Mouse (Mus musculus): Measurements from ENCODE around the gene Pip4p1. TPM values are rescaled to one million over a fixed set of nuclear protein-coding genes. Genes with fewer than 3 reads are reported as not detected.
A peak's percentile ranks its signal among the peaks of the same experiment; 100 is the strongest.
"Not testable (repeated sequence)": the region's sequence is repeated elsewhere in the genome, so short reads cannot be mapped to it uniquely, and the experiment has no call there.

The Pip4p1 gene
- polyA plus RNA-seq (2015; fragmentation: Nextera tagmentation; extraction: Ambion mirVana): 65.5 and 67.5 TPM in 2 replicates

DNA sequence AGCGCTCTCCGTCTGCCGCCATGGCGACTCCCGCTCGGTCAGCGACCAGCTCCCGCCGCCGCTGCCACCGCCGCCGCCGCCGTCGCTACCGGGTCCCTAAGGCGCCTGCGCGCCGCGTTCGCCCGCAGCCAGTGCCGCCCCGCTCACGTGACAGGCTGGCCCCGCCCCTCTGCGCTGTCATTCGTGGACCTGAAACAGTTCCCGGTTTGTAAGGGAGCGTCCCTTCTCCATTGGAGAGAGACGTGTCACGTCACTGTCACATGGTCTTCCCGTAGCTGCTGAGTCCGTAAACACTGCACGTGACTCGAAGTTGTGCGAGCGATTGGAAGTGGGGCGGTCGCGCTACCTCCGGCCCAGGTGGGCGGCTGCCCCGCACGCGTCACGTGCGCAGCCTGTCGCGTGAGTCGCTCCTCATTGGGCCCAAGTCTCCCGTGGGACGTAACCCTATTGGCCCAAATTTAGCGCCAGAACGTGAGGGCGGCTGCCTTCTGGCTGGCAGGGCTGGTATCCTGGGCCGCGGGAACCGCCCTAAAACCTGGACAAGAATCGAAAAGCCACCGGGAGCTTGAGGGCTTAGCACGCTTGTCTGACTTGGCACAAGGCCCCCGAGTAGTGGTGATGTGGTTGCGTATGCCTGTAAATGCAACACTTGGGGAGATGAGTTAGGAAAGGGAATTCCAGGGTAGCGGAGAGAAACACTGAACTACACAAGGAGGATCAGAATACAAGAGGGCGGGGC lies at the start of gene Pip4p1, which contains the start of gene Pnp:
Gene Pip4p1 (minus strand): TSS at position 103 of the 739 bp plus-strand sequence.
Gene Pnp (plus strand): TSS at position 329 of the 739 bp plus-strand sequence.
- WGBS: under 1% methylated on average over 64 of the region's 68 CpGs
- Histone ChIP-seq H3K36me3 (peaks cover 23% of the 10 kb centered on the region), H3K9ac (peak within 1 kb of the TSS; percentile 85), H3K27ac (peak within 1 kb of the TSS; percentile 91), H3K4me2 (replicated peaks) (peak within 1 kb of the TSS; percentile 76), H3K9me3 (no peaks in the 10 kb centered on the region), H3K4me1 (replicated peaks) (peaks cover 16% of the 10 kb centered on the region; the same call in 1 of the 2 replicates), H3K27me3 (replicated peaks) (no peaks in the 10 kb centered on the region), H3K4me3 (replicated peaks) (peak within 1 kb of the TSS; percentile 85)
- peak; percentile 99 for ATAC-seq

DNA sequence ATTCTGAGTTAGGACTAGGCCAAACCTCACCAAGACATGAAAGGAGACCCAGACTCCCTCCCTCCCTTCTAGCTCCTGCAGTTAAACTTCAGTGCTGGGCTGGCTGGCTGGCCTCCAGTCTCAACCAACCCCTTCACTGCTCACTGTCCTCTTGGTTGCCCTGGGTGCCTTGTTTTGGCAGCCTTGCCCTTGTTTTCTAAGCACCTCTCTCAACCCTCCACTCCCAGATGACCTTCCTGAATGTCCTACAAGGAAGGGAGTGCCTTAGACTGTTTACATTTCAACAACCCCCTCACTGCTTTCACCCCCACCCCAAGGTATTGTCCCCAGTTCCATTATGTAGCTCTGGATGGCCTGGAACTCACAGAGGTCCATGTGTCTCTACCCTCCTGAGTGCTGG lies 49.0 kb upstream of the Pip4p1 start:
- Histone ChIP-seq H3K4me1 (replicated peaks) (no peaks in the 10 kb centered on the region), H3K9ac (no peak overlapping the region), H3K4me3 (replicated peaks) (no peak overlapping the region), H3K9me3 (no peaks in the 10 kb centered on the region), H3K36me3 (no peaks in the 10 kb centered on the region), H3K4me2 (replicated peaks) (no peak overlapping the region), H3K27me3 (replicated peaks) (no peaks in the 10 kb centered on the region), H3K27ac (no peak overlapping the region)
- ATAC-seq: no peak

DNA sequence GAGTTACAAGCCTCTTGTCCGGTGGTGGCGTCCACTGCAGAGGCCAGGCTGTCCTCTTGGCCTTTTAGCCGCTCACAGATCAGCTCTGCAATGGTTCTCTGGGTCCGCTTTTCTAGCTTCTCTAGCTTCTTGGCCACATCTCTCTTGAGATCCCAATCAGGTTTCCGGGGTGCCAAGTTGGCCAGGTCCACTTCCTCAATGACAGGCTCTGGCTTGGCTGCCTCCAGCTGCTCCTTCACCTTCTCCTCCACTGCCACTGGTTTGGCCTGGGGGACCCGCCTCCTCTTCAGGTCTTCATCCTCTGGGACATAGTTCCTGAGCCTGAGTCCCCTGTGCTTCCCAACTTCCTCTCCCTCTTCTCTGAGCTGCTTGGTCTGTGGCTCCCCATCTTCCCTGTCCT lies 47.8 kb upstream of the Pip4p1 start:
- not testable (repeated sequence) for H3K4me2 ChIP-seq (replicated peaks); H3K4me1 ChIP-seq (replicated peaks); H3K36me3 ChIP-seq; H3K4me3 ChIP-seq (replicated peaks); H3K27ac ChIP-seq; H3K27me3 ChIP-seq (replicated peaks); H3K9ac ChIP-seq; H3K9me3 ChIP-seq; ATAC-seq
- WGBS: 94% methylated on average over 6 of the region's 6 CpGs

DNA sequence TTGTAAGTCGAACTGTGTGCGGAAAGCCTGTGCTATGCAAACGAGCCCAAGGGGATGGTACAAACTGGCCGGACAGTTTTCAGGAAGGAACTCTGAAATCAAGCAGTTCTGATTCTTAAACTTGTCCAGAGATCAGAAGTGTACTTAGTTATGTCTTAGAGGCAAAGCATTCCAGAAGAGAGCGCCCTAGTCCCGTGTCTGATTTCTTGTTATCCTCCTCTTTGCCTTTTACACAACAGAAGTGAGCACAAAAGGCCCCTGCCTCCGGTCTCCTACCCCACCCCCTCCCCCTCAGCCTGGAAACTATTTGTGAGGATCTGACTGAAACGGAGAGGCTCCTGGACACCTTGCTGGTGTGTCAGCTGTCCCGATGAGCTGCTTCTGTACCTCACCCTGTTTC lies 46.0 kb upstream of the Pip4p1 start:
- no peak overlapping the region for H3K27ac ChIP-seq
- no peaks in the 10 kb centered on the region for H3K36me3 ChIP-seq
- no peak overlapping the region for H3K4me3 ChIP-seq (replicated peaks)
- no peaks in the 10 kb centered on the region for H3K27me3 ChIP-seq (replicated peaks)
- H3K4me2 ChIP-seq (replicated peaks): no peak overlapping the region
- H3K9me3 ChIP-seq: no peaks in the 10 kb centered on the region
- H3K4me1 ChIP-seq (replicated peaks): no peaks in the 10 kb centered on the region
- H3K9ac ChIP-seq: no peak overlapping the region
- ATAC-seq: no peak
- WGBS: 32% methylated on average over 9 of the region's 9 CpGs

DNA sequence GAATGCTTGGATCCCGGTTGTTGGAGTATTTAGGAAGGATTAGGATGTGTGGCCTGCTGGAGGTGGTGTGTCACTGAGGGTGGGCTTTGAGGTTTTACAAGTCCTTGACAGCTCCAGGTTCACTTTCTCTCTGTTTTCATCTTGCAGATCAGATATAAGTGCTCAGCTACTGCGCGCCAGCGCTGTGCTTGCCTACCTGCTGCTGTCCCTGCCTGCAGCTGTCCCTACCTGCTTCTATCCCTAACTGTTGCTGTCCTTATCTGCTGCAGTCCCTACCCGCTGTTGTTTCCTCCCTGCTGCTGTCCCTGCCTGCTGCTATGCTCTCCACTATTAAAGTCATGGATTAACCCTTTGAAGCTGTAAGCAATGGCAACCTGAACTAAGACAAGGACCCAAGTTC lies 44.3 kb upstream of the Pip4p1 start:
- 64% methylated on average over 5 of the region's 5 CpGs for WGBS
- Histone ChIP-seq H3K4me2 (replicated peaks) (no peak overlapping the region), H3K4me1 (replicated peaks) (no peaks in the 10 kb centered on the region), H3K4me3 (replicated peaks) (no peak overlapping the region), H3K36me3 (no peaks in the 10 kb centered on the region), H3K27ac (no peak overlapping the region), H3K27me3 (replicated peaks) (no peaks in the 10 kb centered on the region), H3K9ac (no peak overlapping the region), H3K9me3 (no peaks in the 10 kb centered on the region)
- no peak for ATAC-seq

DNA sequence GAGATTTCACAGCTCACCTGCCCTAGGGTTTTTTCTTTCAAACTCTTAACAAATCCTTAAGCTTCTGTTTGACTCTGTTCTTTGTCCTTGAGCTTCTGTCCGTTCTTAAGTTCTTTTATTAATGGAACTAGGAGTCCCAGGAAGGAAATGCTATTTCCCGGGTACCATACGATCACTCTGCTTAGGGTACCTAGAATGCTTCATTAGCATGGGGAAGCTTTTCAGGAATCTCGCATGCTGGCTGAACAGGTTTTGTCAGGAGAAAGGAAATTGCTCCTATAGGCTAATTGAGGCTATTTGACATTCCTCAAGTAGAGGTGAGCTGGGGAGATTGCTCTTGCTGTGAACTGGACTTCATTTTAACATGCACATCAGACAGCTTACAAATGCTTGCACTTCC lies 43.0 kb upstream of the Pip4p1 start:
- Histone ChIP-seq H3K9me3 (no peaks in the 10 kb centered on the region), H3K4me1 (replicated peaks) (no peaks in the 10 kb centered on the region), H3K27me3 (replicated peaks) (no peaks in the 10 kb centered on the region), H3K4me2 (replicated peaks) (no peak overlapping the region), H3K4me3 (replicated peaks) (no peak overlapping the region), H3K27ac (no peak overlapping the region), H3K36me3 (no peaks in the 10 kb centered on the region), H3K9ac (no peak overlapping the region)
- ATAC-seq: no peak
- 27% methylated on average over 4 of the region's 4 CpGs for WGBS

DNA sequence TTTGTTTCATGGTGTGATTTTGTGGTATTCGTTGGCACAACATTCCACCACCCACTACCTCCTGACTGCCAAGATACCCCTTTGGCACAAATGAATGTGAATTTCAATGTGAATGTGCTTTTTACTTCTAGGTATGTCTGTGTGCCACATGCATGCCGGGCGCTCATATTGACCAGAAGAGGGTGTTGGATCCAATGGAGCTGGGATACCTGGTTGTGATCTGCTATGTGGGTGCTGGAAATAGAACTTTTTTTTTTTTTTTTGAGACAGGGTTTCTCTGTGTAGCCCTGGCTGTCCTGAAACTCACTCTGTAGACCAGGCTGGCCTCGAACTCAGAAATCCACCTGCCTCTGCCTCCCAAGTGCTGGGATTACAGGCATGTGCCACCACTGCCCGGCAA lies 42.4 kb upstream of the Pip4p1 start:
- not testable (repeated sequence) for H3K27me3 ChIP-seq (replicated peaks); H3K9ac ChIP-seq; H3K27ac ChIP-seq; H3K4me1 ChIP-seq (replicated peaks); H3K4me2 ChIP-seq (replicated peaks); H3K4me3 ChIP-seq (replicated peaks); ATAC-seq; H3K36me3 ChIP-seq; H3K9me3 ChIP-seq
- 87% methylated on average over 5 of the region's 5 CpGs for WGBS

DNA sequence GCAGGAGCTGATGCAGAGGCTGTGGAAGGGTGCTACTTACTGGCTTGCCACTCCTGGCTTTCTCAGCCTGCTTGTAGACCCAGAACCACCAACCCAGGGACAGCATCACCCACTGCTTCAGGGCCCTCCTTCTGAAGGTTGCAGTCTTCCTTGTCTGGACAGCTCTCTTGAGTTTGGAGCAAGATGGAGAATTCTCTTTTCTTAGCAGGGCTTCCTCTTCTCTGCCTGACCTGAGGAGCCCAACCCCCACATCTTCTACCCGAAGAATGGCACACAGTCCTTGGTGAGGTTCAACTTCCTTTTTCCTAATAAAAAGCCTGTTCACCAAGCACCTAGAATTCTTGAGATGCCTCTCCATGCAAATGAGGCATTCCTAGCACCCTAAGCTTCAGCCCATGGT lies 40.2 kb upstream of the Pip4p1 start:
- Histone ChIP-seq H3K9ac (no peak overlapping the region), H3K36me3 (no peaks in the 10 kb centered on the region), H3K27me3 (replicated peaks) (no peaks in the 10 kb centered on the region), H3K27ac (no peak overlapping the region), H3K4me2 (replicated peaks) (no peak overlapping the region), H3K9me3 (no peaks in the 10 kb centered on the region), H3K4me3 (replicated peaks) (no peak overlapping the region), H3K4me1 (replicated peaks) (no peaks in the 10 kb centered on the region)
- no peak for ATAC-seq
- 48% methylated on average over 1 of the region's 1 CpGs for WGBS

DNA sequence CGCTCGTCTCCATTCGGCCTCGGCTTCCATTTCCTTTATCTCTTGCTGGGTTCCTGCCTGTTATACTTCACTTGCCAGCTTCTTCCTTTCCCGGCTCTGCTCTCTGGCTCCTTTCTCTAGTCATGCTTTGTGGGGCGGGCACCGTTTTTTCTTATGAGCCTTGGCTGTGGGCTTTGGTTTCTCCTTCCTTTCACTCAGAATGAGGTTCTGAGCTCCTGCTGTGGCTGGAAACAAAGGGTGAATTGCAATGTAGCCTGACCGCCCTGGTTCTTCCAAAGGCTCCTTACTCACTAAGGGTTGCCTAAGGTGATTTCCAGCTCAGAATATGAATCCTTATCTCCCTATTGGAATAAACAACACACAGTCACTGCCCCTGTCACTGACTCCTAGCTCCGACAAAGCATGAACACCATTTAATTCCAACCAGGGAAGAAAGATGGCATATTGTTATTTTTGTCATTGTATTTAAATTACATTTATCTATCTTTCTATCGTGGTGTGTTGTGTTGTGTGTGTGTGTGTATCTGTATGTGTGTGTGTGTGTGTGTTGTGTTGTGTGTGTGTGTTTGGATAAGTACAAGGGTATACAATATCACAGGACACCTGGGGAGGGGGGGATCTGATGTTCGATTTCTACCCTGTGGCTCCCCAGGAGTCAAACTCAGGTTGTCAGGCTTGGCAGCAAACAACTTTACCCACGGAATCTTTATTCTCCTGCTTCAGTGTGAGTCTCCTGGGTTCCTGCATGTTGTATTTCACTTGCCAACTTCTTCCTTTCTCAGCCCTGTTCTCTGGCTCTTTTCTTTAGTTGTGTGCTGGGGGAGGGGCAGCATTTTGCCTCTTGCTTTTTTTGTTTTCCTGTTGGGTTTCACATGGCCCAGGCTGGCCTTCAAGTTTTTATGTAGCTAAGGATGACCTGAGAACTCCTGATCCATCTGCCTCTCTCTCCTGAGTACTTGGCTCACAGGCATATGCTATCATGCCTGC lies 39.2 kb upstream of the Pip4p1 start:
- Histone ChIP-seq H3K4me3 (replicated peaks) (no peak overlapping the region), H3K27ac (no peak overlapping the region), H3K9ac (no peak overlapping the region), H3K9me3 (no peaks in the 10 kb centered on the region), H3K36me3 (no peaks in the 10 kb centered on the region), H3K27me3 (replicated peaks) (no peaks in the 10 kb centered on the region), H3K4me2 (replicated peaks) (no peak overlapping the region), H3K4me1 (replicated peaks) (no peaks in the 10 kb centered on the region)
- 42% methylated on average over 12 of the region's 12 CpGs for WGBS
- ATAC-seq: no peak

DNA sequence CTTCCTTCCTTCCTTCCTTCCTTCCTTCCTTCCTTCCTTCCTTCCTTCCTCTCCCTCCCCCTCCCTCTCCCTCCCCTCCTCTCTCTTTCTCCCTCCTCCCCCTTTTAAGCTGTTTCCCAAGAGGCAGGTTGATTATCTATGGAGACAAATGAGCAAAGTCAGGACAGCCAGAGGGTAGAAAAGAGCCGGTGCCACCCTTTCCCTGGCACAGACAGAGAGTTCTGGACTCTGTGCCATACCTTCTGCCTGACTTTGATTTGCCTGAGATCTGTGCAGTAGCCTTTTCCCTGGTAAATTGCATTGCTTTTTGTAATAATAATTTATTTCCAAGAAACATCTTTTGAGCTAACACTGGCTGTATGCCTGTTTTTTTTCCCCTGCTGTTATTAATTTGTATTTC lies 38.4 kb upstream of the Pip4p1 start:
- no peaks in the 10 kb centered on the region for H3K4me1 ChIP-seq (replicated peaks)
- H3K27ac ChIP-seq: no peak overlapping the region
- H3K4me2 ChIP-seq (replicated peaks): no peak overlapping the region
- H3K36me3 ChIP-seq: no peaks in the 10 kb centered on the region
- no peak for ATAC-seq
- no peak overlapping the region for H3K9ac ChIP-seq
- WGBS: 16% methylated on average over 1 of the region's 1 CpGs
- H3K4me3 ChIP-seq (replicated peaks): no peak overlapping the region
- H3K9me3 ChIP-seq: no peaks in the 10 kb centered on the region
- no peaks in the 10 kb centered on the region for H3K27me3 ChIP-seq (replicated peaks)

DNA sequence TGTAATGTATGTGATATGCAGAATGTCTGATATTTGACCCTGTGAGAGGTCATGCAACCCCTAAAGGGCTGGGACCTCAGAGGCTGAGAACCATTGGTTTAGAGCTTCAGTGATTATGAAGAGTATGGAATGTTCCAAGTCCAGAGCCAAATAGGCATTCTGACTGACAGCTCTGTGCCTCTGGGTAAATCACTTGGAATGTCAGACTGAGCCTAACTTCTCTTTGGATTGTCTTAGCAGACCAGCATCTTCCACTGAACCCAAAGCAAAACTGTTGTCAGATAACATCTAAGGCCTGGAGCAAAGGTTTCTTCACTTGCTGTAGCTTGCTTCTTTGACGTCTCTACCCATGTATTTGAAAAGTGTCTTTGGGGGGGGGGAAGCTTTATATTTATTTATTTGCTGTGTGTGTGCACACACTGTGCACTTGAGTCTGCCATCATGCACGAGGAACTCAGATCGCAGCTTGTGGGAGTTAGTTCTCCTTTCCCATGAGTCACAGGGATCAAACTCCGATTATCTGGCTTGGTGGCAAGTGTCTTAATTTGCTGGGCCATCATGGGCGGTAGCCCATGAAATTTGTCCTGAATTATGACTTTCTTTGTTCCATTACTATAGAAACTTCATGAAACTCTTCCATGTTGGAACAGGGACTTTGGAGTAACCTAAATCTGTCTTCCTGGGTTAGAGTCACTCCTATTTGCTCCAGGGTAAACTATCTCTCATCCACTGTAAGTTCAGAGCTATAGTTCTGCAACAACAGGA lies 37.7 kb upstream of the Pip4p1 start:
- Histone ChIP-seq H3K4me1 (replicated peaks) (no peaks in the 10 kb centered on the region), H3K4me3 (replicated peaks) (no peak overlapping the region), H3K4me2 (replicated peaks) (no peak overlapping the region), H3K9ac (no peak overlapping the region), H3K27ac (no peak overlapping the region), H3K9me3 (no peaks in the 10 kb centered on the region), H3K36me3 (no peaks in the 10 kb centered on the region), H3K27me3 (replicated peaks) (no peaks in the 10 kb centered on the region)
- 87% methylated on average over 5 of the region's 5 CpGs for WGBS
- no peak for ATAC-seq

Data from intestine, embryonic 15.5 days (tissue).